Mouse (Mus musculus) spleen, adult 12 weeks (tissue): ENCODE data around the gene Akt2.
"Not testable (repeated sequence)": the region's sequence is repeated elsewhere in the genome, so short reads cannot be mapped to it uniquely, and the experiment has no call there.

Experiments used
- DNase-seq: peaks from one replicate; pipeline ENCODE4 v3.0.0; 2022; ENCODE audit warnings: low spot score

Gene Akt2

GRCm38 (mm10) chr7:27613751-27614499 lies 22.6 kb downstream of the Akt2 start:
- no peak for DNase-seq

GRCm38 (mm10) chr7:27621028-27621427 lies 29.7 kb downstream of the Akt2 start:
- DNase-seq, result no peak

GRCm38 (mm10) chr7:27622234-27622633 lies 30.9 kb downstream of the Akt2 start:
- DNase-seq, result no peak

- DNase-seq, result no peak
Measured at GRCm38 (mm10) chr7:27624967-27625366, 33.6 kb downstream of the Akt2 start.

GRCm38 (mm10) chr7:27627707-27628106 lies 36.4 kb downstream of the Akt2 start:
- DNase-seq, result no peak

- no peak for DNase-seq
Measured at GRCm38 (mm10) chr7:27628190-27628589, 36.8 kb downstream of the Akt2 start.

GRCm38 (mm10) chr7:27628816-27629215 lies 37.5 kb downstream of the Akt2 start:
- DNase-seq, result not testable (repeated sequence)

- DNase-seq, result no peak
Measured at GRCm38 (mm10) chr7:27631439-27631838, 40.1 kb downstream of the Akt2 start.

GRCm38 (mm10) chr7:27633166-27633565 lies 41.8 kb downstream of the Akt2 start:
- DNase-seq, result no peak

- no peak for DNase-seq
Measured at GRCm38 (mm10) chr7:27634691-27635090, 43.3 kb downstream of the Akt2 start.

- DNase-seq, result not testable (repeated sequence)
Measured at GRCm38 (mm10) chr7:27635094-27635493, 43.7 kb downstream of the Akt2 start.

GRCm38 (mm10) chr7:27644471-27644870 lies 53.1 kb downstream of the Akt2 start:
- DNase-seq, result no peak

- DNase-seq, result no peak
Measured at GRCm38 (mm10) chr7:27646516-27646915, 55.2 kb downstream of the Akt2 start.

GRCm38 (mm10) chr7:27647281-27648002 lies 56.1 kb downstream of the Akt2 start:
- no peak for DNase-seq

GRCm38 (mm10) chr7:27649723-27650122 lies 58.4 kb downstream of the Akt2 start:
- no peak for DNase-seq

GRCm38 (mm10) chr7:27650949-27651348 lies 59.6 kb downstream of the Akt2 start:
- DNase-seq, result peak; percentile 53

GRCm38 (mm10) chr7:27653681-27654437 lies 62.5 kb downstream of the Akt2 start, which contains the start of gene Ttc9b:
Ttc9b (plus strand) TSS chr7:27653915.
- DNase-seq, result no peak

GRCm38 (mm10) chr7:27654607-27655276 lies 63.4 kb downstream of the Akt2 start:
- DNase-seq, result peak; percentile 23

GRCm38 (mm10) chr7:27655545-27655944 lies 64.2 kb downstream of the Akt2 start:
- no peak for DNase-seq

GRCm38 (mm10) chr7:27656600-27656999 lies 65.2 kb downstream of the Akt2 start:
- no peak for DNase-seq

GRCm38 (mm10) chr7:27657824-27658395 lies 66.6 kb downstream of the Akt2 start:
- DNase-seq, result no peak
